Mouse (Mus musculus): ENCODE results near the gene Anapc2. TPM values are rescaled to one million over a fixed set of nuclear protein-coding genes. Genes with fewer than 3 reads are reported as not detected.
A peak's percentile ranks its signal among the peaks of the same experiment; 100 is the strongest.
"Not testable (repeated sequence)": the region's sequence is repeated elsewhere in the genome, so short reads cannot be mapped to it uniquely, and the experiment has no call there.

Gene Anapc2
- polyA plus RNA-seq, 1 experiment = 82.6 TPM

- H3K36me3 ChIP-seq (ENCODE audit: control insufficient read depth, insufficient read depth, low read length) = no peaks in the 10 kb centered on the region
- H3K27ac ChIP-seq (ENCODE audit: insufficient read depth, low read depth, low read length) = peak within 1 kb of the TSS; percentile 37
- TF ChIP-seq POLR2A (IDR thresholded peaks at IDR 0.05; ENCODE audit: low read depth, low read length) = peak; percentile 76
- TF ChIP-seq CTCF (conservative IDR thresholded peaks at IDR 0.05; ENCODE audit: insufficient read depth, insufficient read length, low read depth, low read length) = no peak
- peak within 1 kb of the TSS; percentile 89 for H3K4me3 ChIP-seq (ENCODE audit: insufficient read depth, low read depth, low read length)
- no peaks in the 10 kb centered on the region for H3K27me3 ChIP-seq (replicated peaks; ENCODE audit: control insufficient read depth, insufficient read depth, low read length)
- under 1% methylated on average over 39 of the region's 39 CpGs for WGBS
- peak; percentile 93 for DNase-seq
- peaks cover 9% of the 10 kb centered on the region; the same call in 1 of the 2 replicates for H3K4me1 ChIP-seq (ENCODE audit: control insufficient read depth, insufficient read depth, low read length)
These were observed 16.9 kb upstream of the Anapc2 start, which contains the start of gene Tmem203 for GRCm38 (mm10) chr2:25255284-25255779. TSS of gene Tmem203 (plus strand) at chr2:25255439.

DNA sequence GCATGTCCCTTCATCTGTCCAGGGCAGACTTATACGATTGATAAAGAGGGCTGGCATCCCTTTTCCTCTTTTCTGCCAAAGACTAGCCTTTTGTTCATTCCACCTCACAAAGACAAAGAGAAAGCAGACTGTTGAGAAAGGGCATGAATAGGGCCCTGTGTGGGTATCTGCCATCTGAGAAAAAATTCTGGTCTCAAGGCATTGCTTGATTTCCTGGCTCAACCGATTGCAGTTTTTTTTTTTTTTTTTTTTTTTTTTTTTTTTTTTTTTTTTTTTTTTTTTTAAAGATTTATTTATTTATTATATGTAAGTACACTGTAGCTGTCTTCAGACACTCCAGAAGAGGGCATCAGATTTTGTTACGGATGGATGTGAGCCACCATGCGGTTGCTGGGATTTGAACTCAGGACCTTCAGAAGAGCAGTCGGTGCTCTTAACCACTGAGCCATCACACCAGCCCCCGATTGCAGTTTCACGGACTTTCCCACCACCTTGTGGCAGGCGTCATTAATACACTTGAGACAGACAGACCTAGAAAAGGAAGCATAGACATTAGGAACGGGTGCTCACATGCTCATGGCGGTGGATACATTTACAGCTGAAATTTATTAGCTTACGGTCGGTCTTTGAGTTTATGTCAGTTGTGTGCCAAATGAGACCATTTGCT lies 15.7 kb upstream of the Anapc2 start:
- TF ChIP-seq CTCF (conservative IDR thresholded peaks at IDR 0.05; ENCODE audit: insufficient read depth, insufficient read length, low read depth, low read length) = peak; percentile 39; the same call in 1 of the 2 replicates
- H3K36me3 ChIP-seq (ENCODE audit: control insufficient read depth, insufficient read depth, low read length); H3K27ac ChIP-seq (ENCODE audit: insufficient read depth, low read depth, low read length); H3K4me1 ChIP-seq (ENCODE audit: control insufficient read depth, insufficient read depth, low read length); H3K27me3 ChIP-seq (replicated peaks; ENCODE audit: control insufficient read depth, insufficient read depth, low read length): not testable (repeated sequence)
- WGBS = 44% methylated on average over 12 of the region's 12 CpGs
- H3K4me3 ChIP-seq (ENCODE audit: insufficient read depth, low read depth, low read length) = peak overlapping the region; percentile 89; the same call in 1 of the 2 replicates
- peak; percentile 66 for DNase-seq

- not testable (repeated sequence) for H3K27ac ChIP-seq (ENCODE audit: insufficient read depth, low read depth, low read length); DNase-seq; H3K36me3 ChIP-seq (ENCODE audit: control insufficient read depth, insufficient read depth, low read length); H3K27me3 ChIP-seq (replicated peaks; ENCODE audit: control insufficient read depth, insufficient read depth, low read length); H3K4me3 ChIP-seq (ENCODE audit: insufficient read depth, low read depth, low read length)
- peaks cover 12% of the 10 kb centered on the region; the same call in 1 of the 2 replicates for H3K4me1 ChIP-seq (ENCODE audit: control insufficient read depth, insufficient read depth, low read length)
- 83% methylated on average over 5 of the region's 5 CpGs for WGBS
These were observed 15.0 kb upstream of the Anapc2 start for GRCm38 (mm10) chr2:25257250-25257649.

DNA sequence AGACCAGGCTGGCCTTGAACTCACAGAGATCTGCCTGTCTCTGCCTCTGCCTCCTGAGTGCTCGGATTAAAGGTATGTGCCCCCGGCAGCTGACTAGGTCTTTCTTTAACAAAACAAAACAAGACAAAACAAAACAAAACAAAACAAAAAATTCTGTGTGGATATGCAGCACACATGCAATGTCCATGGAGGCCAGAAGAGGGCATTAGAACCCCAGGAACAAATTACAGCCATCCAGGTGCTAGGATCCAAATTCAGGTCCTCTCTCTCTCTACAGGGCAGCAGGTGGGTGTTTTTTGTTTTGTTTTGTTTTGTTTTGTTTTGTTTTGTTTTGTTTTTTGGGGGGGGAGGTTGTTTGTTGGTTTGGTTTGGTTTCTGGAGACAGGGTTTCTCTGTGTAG lies 13.4 kb upstream of the Anapc2 start:
- H3K4me3 ChIP-seq (ENCODE audit: insufficient read depth, low read depth, low read length) = no peak overlapping the region
- H3K4me1 ChIP-seq (ENCODE audit: control insufficient read depth, insufficient read depth, low read length) = peaks cover 12% of the 10 kb centered on the region; the same call in 1 of the 2 replicates
- peak; percentile 46 for TF ChIP-seq CTCF (conservative IDR thresholded peaks at IDR 0.05; ENCODE audit: insufficient read depth, insufficient read length, low read depth, low read length)
- TF ChIP-seq POLR2A (IDR thresholded peaks at IDR 0.05; ENCODE audit: low read depth, low read length) = no peak
- DNase-seq = no peak
- H3K27ac ChIP-seq (ENCODE audit: insufficient read depth, low read depth, low read length) = no peak overlapping the region
- 55% methylated on average over 2 of the region's 2 CpGs for WGBS
- no peaks in the 10 kb centered on the region for H3K27me3 ChIP-seq (replicated peaks; ENCODE audit: control insufficient read depth, insufficient read depth, low read length)
- no peaks in the 10 kb centered on the region for H3K36me3 ChIP-seq (ENCODE audit: control insufficient read depth, insufficient read depth, low read length)

- H3K4me1 ChIP-seq (ENCODE audit: control insufficient read depth, insufficient read depth, low read length) = peaks cover 9% of the 10 kb centered on the region; the same call in 1 of the 2 replicates
- H3K27ac ChIP-seq (ENCODE audit: insufficient read depth, low read depth, low read length) = peak overlapping the region; percentile 72
- H3K4me3 ChIP-seq (ENCODE audit: insufficient read depth, low read depth, low read length) = peak overlapping the region; percentile 52
- DNase-seq = no peak
- H3K27me3 ChIP-seq (replicated peaks; ENCODE audit: control insufficient read depth, insufficient read depth, low read length) = no peaks in the 10 kb centered on the region
- WGBS = 51% methylated on average over 12 of the region's 12 CpGs
- no peaks in the 10 kb centered on the region for H3K36me3 ChIP-seq (ENCODE audit: control insufficient read depth, insufficient read depth, low read length)
- TF ChIP-seq POLR2A (IDR thresholded peaks at IDR 0.05; ENCODE audit: low read depth, low read length) = no peak
- no peak for TF ChIP-seq CTCF (conservative IDR thresholded peaks at IDR 0.05; ENCODE audit: insufficient read depth, insufficient read length, low read depth, low read length)
These were observed 10.4 kb upstream of the Anapc2 start for GRCm38 (mm10) chr2:25261870-25262269.

DNA sequence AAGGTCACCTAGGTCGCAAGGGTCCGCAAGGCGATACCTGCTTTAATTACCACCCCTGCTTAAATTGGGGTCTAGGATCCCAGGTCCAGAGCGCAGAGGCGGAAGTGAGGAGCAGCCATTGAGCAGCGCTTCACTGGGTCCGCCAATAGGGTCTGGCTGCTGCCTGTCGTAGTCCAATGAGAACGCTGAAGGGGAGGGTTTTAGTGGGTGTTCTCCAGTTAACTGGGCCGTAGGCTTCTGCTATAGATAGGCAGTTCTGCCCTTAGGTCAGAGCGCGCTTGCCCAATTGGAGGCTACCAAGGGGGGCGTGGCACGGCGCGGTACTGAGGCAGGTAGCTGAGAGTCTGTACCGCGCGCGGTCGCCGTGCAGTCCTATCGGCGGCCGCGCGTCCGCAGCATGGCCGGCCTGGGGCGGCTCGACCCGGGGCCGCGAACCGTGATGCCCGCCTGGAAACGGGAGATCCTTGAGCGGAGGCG lies 9.9 kb upstream of the Anapc2 start, which contains the start of gene Tprn:
TSS of gene Tprn (plus strand) at position 328 of the 477 bp plus-strand sequence.
- Histone ChIP-seq H3K27me3 (replicated peaks; ENCODE audit: control insufficient read depth, insufficient read depth, low read length) (no peaks in the 10 kb centered on the region), H3K4me3 (ENCODE audit: insufficient read depth, low read depth, low read length) (peak within 1 kb of the TSS; percentile 84), H3K4me1 (ENCODE audit: control insufficient read depth, insufficient read depth, low read length) (peaks cover 12% of the 10 kb centered on the region), H3K36me3 (ENCODE audit: control insufficient read depth, insufficient read depth, low read length) (no peaks in the 10 kb centered on the region), H3K27ac (ENCODE audit: insufficient read depth, low read depth, low read length) (peak within 1 kb of the TSS; percentile 95)
- peak; percentile 99 for DNase-seq
- no peak for TF ChIP-seq CTCF (conservative IDR thresholded peaks at IDR 0.05; ENCODE audit: insufficient read depth, insufficient read length, low read depth, low read length)
- no peak for TF ChIP-seq POLR2A (IDR thresholded peaks at IDR 0.05; ENCODE audit: low read depth, low read length)
- under 1% methylated on average over 39 of the region's 39 CpGs for WGBS

DNA sequence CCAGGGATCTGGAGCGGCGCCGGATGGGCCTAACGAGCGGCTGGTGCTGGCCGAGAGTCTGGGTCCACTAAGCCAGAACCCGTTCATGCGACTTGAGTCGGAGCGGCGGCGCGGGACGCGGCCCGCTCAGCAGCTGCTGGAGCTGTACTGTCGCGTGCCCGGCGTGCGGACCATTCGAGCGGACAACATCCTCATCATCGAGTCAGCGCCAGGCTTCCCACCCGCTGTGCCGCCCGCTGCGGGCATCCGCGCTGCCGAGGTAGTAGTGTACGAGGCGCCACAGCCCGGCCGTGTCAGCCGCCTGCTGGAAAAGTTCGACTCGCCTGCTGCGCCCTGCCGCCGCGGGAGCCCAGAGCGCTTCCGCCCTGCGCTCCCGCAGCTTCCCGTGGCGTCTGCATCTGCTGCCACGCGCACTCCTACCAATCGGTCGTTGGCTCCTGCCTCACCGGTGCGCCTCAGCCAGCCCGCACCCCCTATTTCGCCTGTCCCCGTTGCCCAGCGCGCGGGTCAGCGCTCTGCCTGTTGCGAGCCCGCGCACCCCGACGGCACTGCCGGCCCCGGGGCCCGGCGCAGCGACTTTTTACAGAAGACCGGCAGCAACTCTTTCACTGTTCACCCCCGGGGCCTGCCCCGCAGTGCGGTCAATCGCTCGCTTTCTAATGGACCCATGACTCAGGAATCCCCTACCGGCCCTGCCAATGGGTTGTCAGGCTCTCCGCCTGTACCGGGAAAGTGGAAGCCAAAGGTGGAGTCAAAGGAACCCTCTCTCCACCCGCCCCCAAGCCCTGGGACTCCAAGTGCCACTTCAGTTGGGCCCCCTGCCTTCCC lies 9.3 kb upstream of the Anapc2 start:
- peak overlapping the region; percentile 95 for H3K27ac ChIP-seq (ENCODE audit: insufficient read depth, low read depth, low read length)
- WGBS = under 1% methylated on average over 82 of the region's 82 CpGs
- no peak for TF ChIP-seq POLR2A (IDR thresholded peaks at IDR 0.05; ENCODE audit: low read depth, low read length)
- no peak for TF ChIP-seq CTCF (conservative IDR thresholded peaks at IDR 0.05; ENCODE audit: insufficient read depth, insufficient read length, low read depth, low read length)
- H3K4me3 ChIP-seq (ENCODE audit: insufficient read depth, low read depth, low read length) = peak overlapping the region; percentile 84
- no peaks in the 10 kb centered on the region for H3K36me3 ChIP-seq (ENCODE audit: control insufficient read depth, insufficient read depth, low read length)
- no peak for DNase-seq
- H3K27me3 ChIP-seq (replicated peaks; ENCODE audit: control insufficient read depth, insufficient read depth, low read length) = no peaks in the 10 kb centered on the region
- H3K4me1 ChIP-seq (ENCODE audit: control insufficient read depth, insufficient read depth, low read length) = peaks cover 19% of the 10 kb centered on the region
